In genomic region chr1:141954323-141954867, GRCm38 (mm10) we compare ENCODE assay signal across 22 mouse cellular contexts.
DNase-seq lines count a peak whose midpoint lies in the region; ATAC-seq lines count a peak whose summit lies in the region.
"Had no signal": no experiment of that assay in that cellular context is flagged by ENCODE, and none has a peak within 500 bp of the region (broad histone marks: within the 10 kb centered on the region; RNA-seq: fewer than 3 reads in every experiment).

No protein-coding gene starts in this region.

- no peak overlapping the region for H3K4me3 ChIP-seq in hindbrain, embryonic 14.5 days (replicated peaks; ENCODE audit: low read length)
- H3K4me3 ChIP-seq in hindbrain, embryonic 13.5 days = no peak overlapping the region
- no peak overlapping the region for H3K4me3 ChIP-seq in neural tube, embryonic 13.5 days
- H3K4me3 ChIP-seq: embryonic facial prominence, embryonic 13.5 days; embryonic facial prominence, embryonic 15.5 days; erythroblast, embryonic 14.5 days; forebrain, embryonic 10.5 days; forebrain, embryonic 12.5 days had no signal

- H3K4me1 ChIP-seq in hindbrain, embryonic 14.5 days (replicated peaks; ENCODE audit: control insufficient read depth, insufficient read depth, low read length) = no peaks in the 10 kb centered on the region
- H3K4me1 ChIP-seq in hindbrain, embryonic 13.5 days (replicated peaks) = no peaks in the 10 kb centered on the region
- H3K4me1 ChIP-seq in neural tube, embryonic 13.5 days (replicated peaks) = no peaks in the 10 kb centered on the region
- H3K4me1 ChIP-seq: embryonic facial prominence, embryonic 13.5 days; embryonic facial prominence, embryonic 15.5 days; forebrain, embryonic 10.5 days; forebrain, embryonic 12.5 days had no signal

- H3K27me3 ChIP-seq in hindbrain, embryonic 14.5 days (ENCODE audit: control insufficient read depth, insufficient read depth, low read length) = no peaks in the 10 kb centered on the region
- H3K27me3 ChIP-seq in hindbrain, embryonic 13.5 days = no peaks in the 10 kb centered on the region
- H3K27me3 ChIP-seq in neural tube, embryonic 13.5 days = no peaks in the 10 kb centered on the region
- H3K27me3 ChIP-seq: embryonic facial prominence, embryonic 13.5 days; embryonic facial prominence, embryonic 15.5 days; forebrain, embryonic 12.5 days had no signal

- H3K27ac ChIP-seq in hindbrain, embryonic 14.5 days = no peak overlapping the region
- H3K27ac ChIP-seq in hindbrain, embryonic 13.5 days = no peak overlapping the region
- H3K27ac ChIP-seq in neural tube, embryonic 13.5 days (replicated peaks) = no peak overlapping the region
- H3K27ac ChIP-seq: embryonic facial prominence, embryonic 13.5 days; embryonic facial prominence, embryonic 15.5 days; forebrain, embryonic 10.5 days; forebrain, embryonic 12.5 days had no signal

- peak; percentile 43; the same call in 1 of the 2 replicates for ATAC-seq in hindbrain, embryonic 14.5 days (ENCODE audit: low FRiP score)
- ATAC-seq in hindbrain, embryonic 13.5 days (ENCODE audit: low FRiP score) = no peak
- peak; percentile 69 for ATAC-seq in neural tube, embryonic 13.5 days (ENCODE audit: low read depth)
- ATAC-seq: forebrain, embryonic 14.5 days; forebrain, embryonic 16.5 days had no signal

- no peak overlapping the region for H3K4me2 ChIP-seq in hindbrain, embryonic 14.5 days (replicated peaks)
- H3K4me2 ChIP-seq in hindbrain, embryonic 13.5 days = no peak overlapping the region
- H3K4me2 ChIP-seq in neural tube, embryonic 13.5 days = no peak overlapping the region
- H3K4me2 ChIP-seq: embryonic facial prominence, embryonic 13.5 days; embryonic facial prominence, embryonic 15.5 days; forebrain, embryonic 12.5 days had no signal

- no peaks in the 10 kb centered on the region for H3K36me3 ChIP-seq in hindbrain, embryonic 14.5 days (replicated peaks; ENCODE audit: control insufficient read depth, insufficient read depth)
- no peaks in the 10 kb centered on the region for H3K36me3 ChIP-seq in hindbrain, embryonic 13.5 days
- no peaks in the 10 kb centered on the region for H3K36me3 ChIP-seq in neural tube, embryonic 13.5 days
- H3K36me3 ChIP-seq: embryonic facial prominence, embryonic 13.5 days; embryonic facial prominence, embryonic 15.5 days; forebrain, embryonic 10.5 days; forebrain, embryonic 12.5 days had no signal

- DNase-seq in hindbrain, embryonic 14.5 days (ENCODE audit: low spot score) = peak; percentile 23
- DNase-seq in neural tube, embryonic 10.5 days (ENCODE audit: extremely low spot score, low spot score) = no peak
- DNase-seq in brain, adult 2 months (ENCODE audit: low read depth, low spot score) = peak; percentile 33
- no peak for DNase-seq in cerebellum, postnatal 14 days
- DNase-seq: adrenal gland, adult 2 months; adrenal gland, postnatal 10 days; adrenal gland, postnatal 25 days; cerebellum, adult 11-12 months; cerebellum, adult 2 months; cerebellum, adult 9-10 months; cerebellum, postnatal 10 days; cerebellum, postnatal 36 days; embryo, embryonic 11 days had no signal

- WGBS in hindbrain, embryonic 14.5 days = 73% methylated on average over 2 of the region's 2 CpGs
- 79% methylated on average over 2 of the region's 2 CpGs for WGBS in hindbrain, embryonic 13.5 days
- WGBS in neural tube, embryonic 13.5 days = 62% methylated on average over 2 of the region's 2 CpGs

- H3K9ac ChIP-seq in hindbrain, embryonic 14.5 days = no peak overlapping the region
- no peak overlapping the region for H3K9ac ChIP-seq in hindbrain, embryonic 13.5 days
- H3K9ac ChIP-seq in neural tube, embryonic 13.5 days = no peak overlapping the region
- H3K9ac ChIP-seq: embryonic facial prominence, embryonic 13.5 days; embryonic facial prominence, embryonic 15.5 days; forebrain, embryonic 12.5 days had no signal

- H3K9me3 ChIP-seq in hindbrain, embryonic 14.5 days (ENCODE audit: control insufficient read depth, low read length) = no peaks in the 10 kb centered on the region
- no peaks in the 10 kb centered on the region for H3K9me3 ChIP-seq in hindbrain, embryonic 13.5 days
- H3K9me3 ChIP-seq in neural tube, embryonic 13.5 days = no peaks in the 10 kb centered on the region
- H3K9me3 ChIP-seq: embryonic facial prominence, embryonic 13.5 days; embryonic facial prominence, embryonic 15.5 days; forebrain, embryonic 10.5 days; forebrain, embryonic 12.5 days had no signal

Comparison
In these comparisons a context has a peak if more than half of its experiments do, and no peak if none do; other contexts are left out.
1. DNase-seq: peak in hindbrain, embryonic 14.5 days (single experiment) and brain, adult 2 months (single experiment); none in neural tube, embryonic 10.5 days (single experiment) and cerebellum, postnatal 14 days (0 of 2).